Mouse (Mus musculus): ENCODE measurements at regions not wholly inside any gene's neighbourhood (a gene's known extent, or its start where the extent isn't known, plus 50 kb on each side); places are given as distances from the start of the nearest gene placed in this dataset.
A peak's percentile ranks its signal among the peaks of the same experiment; 100 is the strongest.

- H3K9me3 ChIP-seq (ENCODE audit: control insufficient read depth, low read length) = no peaks in the 10 kb centered on the region
- H3K27ac ChIP-seq (ENCODE audit: low read depth, low read length) = no peak overlapping the region
- H3K4me3 ChIP-seq (ENCODE audit: low read depth, low read length) = no peak overlapping the region
- DNase-seq (ENCODE audit: low spot score) (peak; percentile 69), ATAC-seq (ENCODE audit: low FRiP score) (peak; percentile 51; the same call in 1 of the 2 replicates)
- H3K9ac ChIP-seq (ENCODE audit: low read depth, low read length) = no peak overlapping the region
- no peaks in the 10 kb centered on the region for H3K4me1 ChIP-seq (replicated peaks; ENCODE audit: control insufficient read depth, insufficient read depth, low read length)
- no peaks in the 10 kb centered on the region for H3K36me3 ChIP-seq (ENCODE audit: control insufficient read depth, insufficient read depth, low read length)
- no peaks in the 10 kb centered on the region for H3K27me3 ChIP-seq (ENCODE audit: control insufficient read depth, insufficient read depth, low read length)
- 49% methylated on average over 11 of the region's 11 CpGs for WGBS
- H3K4me2 ChIP-seq (replicated peaks; ENCODE audit: low read depth, low read length) = no peak overlapping the region
Measured at GRCm38 (mm10) chr2:78048030-78048705, 102.0 kb upstream of the Cwc22 start.

GRCm38 (mm10) chr2:78027319-78027718, 81.1 kb upstream of the Cwc22 start:
- H3K9ac ChIP-seq (ENCODE audit: low read depth, low read length) = no peak overlapping the region
- 78% methylated on average over 2 of the region's 2 CpGs for WGBS

GRCm38 (mm10) chr2:78026808-78027207, 80.6 kb upstream of the Cwc22 start:
- H3K4me3 ChIP-seq (ENCODE audit: low read depth, low read length) = no peak overlapping the region
- no peaks in the 10 kb centered on the region for H3K4me1 ChIP-seq (replicated peaks; ENCODE audit: control insufficient read depth, insufficient read depth, low read length)
- ATAC-seq (ENCODE audit: low FRiP score) (no peak), DNase-seq (ENCODE audit: low spot score) (no peak)
- H3K36me3 ChIP-seq (ENCODE audit: control insufficient read depth, insufficient read depth, low read length) = no peaks in the 10 kb centered on the region
- H3K27ac ChIP-seq (ENCODE audit: low read depth, low read length) = no peak overlapping the region
- no peaks in the 10 kb centered on the region for H3K27me3 ChIP-seq (ENCODE audit: control insufficient read depth, insufficient read depth, low read length)
- no peak overlapping the region for H3K9ac ChIP-seq (ENCODE audit: low read depth, low read length)
- no peak overlapping the region for H3K4me2 ChIP-seq (replicated peaks; ENCODE audit: low read depth, low read length)
- WGBS = 66% methylated on average over 6 of the region's 6 CpGs
- H3K9me3 ChIP-seq (ENCODE audit: control insufficient read depth, low read length) = no peaks in the 10 kb centered on the region

More at GRCm38 (mm10) chr2:78027319-78027718, 81.1 kb upstream of the Cwc22 start:
- Histone ChIP-seq H3K4me3 (ENCODE audit: low read depth, low read length) (no peak overlapping the region), H3K4me2 (replicated peaks; ENCODE audit: low read depth, low read length) (no peak overlapping the region), H3K36me3 (ENCODE audit: control insufficient read depth, insufficient read depth, low read length) (no peaks in the 10 kb centered on the region), H3K9me3 (ENCODE audit: control insufficient read depth, low read length) (no peaks in the 10 kb centered on the region), H3K27ac (ENCODE audit: low read depth, low read length) (no peak overlapping the region), H3K27me3 (ENCODE audit: control insufficient read depth, insufficient read depth, low read length) (no peaks in the 10 kb centered on the region), H3K4me1 (replicated peaks; ENCODE audit: control insufficient read depth, insufficient read depth, low read length) (no peaks in the 10 kb centered on the region)
- DNase-seq (ENCODE audit: low spot score) (no peak), ATAC-seq (ENCODE audit: low FRiP score) (no peak)

- WGBS = 67% methylated on average over 16 of the region's 16 CpGs
- no peaks in the 10 kb centered on the region for H3K36me3 ChIP-seq (ENCODE audit: control insufficient read depth, insufficient read depth, low read length)
- no peak overlapping the region for H3K4me2 ChIP-seq (replicated peaks; ENCODE audit: low read depth, low read length)
- no peak for ATAC-seq (ENCODE audit: low FRiP score)
- no peak overlapping the region for H3K9ac ChIP-seq (ENCODE audit: low read depth, low read length)
- H3K27ac ChIP-seq (ENCODE audit: low read depth, low read length) = no peak overlapping the region
- no peaks in the 10 kb centered on the region for H3K4me1 ChIP-seq (replicated peaks; ENCODE audit: control insufficient read depth, insufficient read depth, low read length)
- no peak overlapping the region for H3K4me3 ChIP-seq (ENCODE audit: low read depth, low read length)
- no peak for DNase-seq (ENCODE audit: low spot score)
- no peaks in the 10 kb centered on the region for H3K9me3 ChIP-seq (ENCODE audit: control insufficient read depth, low read length)
- no peaks in the 10 kb centered on the region for H3K27me3 ChIP-seq (ENCODE audit: control insufficient read depth, insufficient read depth, low read length)
Measured at GRCm38 (mm10) chr2:78025651-78026435, 79.7 kb upstream of the Cwc22 start.

GRCm38 (mm10) chr2:78024981-78025565, 78.9 kb upstream of the Cwc22 start:
- DNase-seq (ENCODE audit: low spot score) (no peak), ATAC-seq (ENCODE audit: low FRiP score) (no peak)
- Histone ChIP-seq H3K27me3 (ENCODE audit: control insufficient read depth, insufficient read depth, low read length) (no peaks in the 10 kb centered on the region), H3K4me3 (ENCODE audit: low read depth, low read length) (no peak overlapping the region), H3K4me1 (replicated peaks; ENCODE audit: control insufficient read depth, insufficient read depth, low read length) (no peaks in the 10 kb centered on the region), H3K36me3 (ENCODE audit: control insufficient read depth, insufficient read depth, low read length) (no peaks in the 10 kb centered on the region), H3K9me3 (ENCODE audit: control insufficient read depth, low read length) (no peaks in the 10 kb centered on the region), H3K9ac (ENCODE audit: low read depth, low read length) (no peak overlapping the region), H3K27ac (ENCODE audit: low read depth, low read length) (no peak overlapping the region), H3K4me2 (replicated peaks; ENCODE audit: low read depth, low read length) (no peak overlapping the region)
- WGBS = 76% methylated on average over 1 of the region's 1 CpGs

GRCm38 (mm10) chr2:78023916-78024685, 77.9 kb upstream of the Cwc22 start:
- DNase-seq (ENCODE audit: low spot score) = no peak
- no peaks in the 10 kb centered on the region for H3K9me3 ChIP-seq (ENCODE audit: control insufficient read depth, low read length)
- no peaks in the 10 kb centered on the region for H3K27me3 ChIP-seq (ENCODE audit: control insufficient read depth, insufficient read depth, low read length)
- 82% methylated on average over 4 of the region's 4 CpGs for WGBS
- no peak overlapping the region for H3K9ac ChIP-seq (ENCODE audit: low read depth, low read length)
- H3K4me1 ChIP-seq (replicated peaks; ENCODE audit: control insufficient read depth, insufficient read depth, low read length) = no peaks in the 10 kb centered on the region
- no peak overlapping the region for H3K27ac ChIP-seq (ENCODE audit: low read depth, low read length)
- no peak for ATAC-seq (ENCODE audit: low FRiP score)
- H3K36me3 ChIP-seq (ENCODE audit: control insufficient read depth, insufficient read depth, low read length) = no peaks in the 10 kb centered on the region
- H3K4me2 ChIP-seq (replicated peaks; ENCODE audit: low read depth, low read length) = no peak overlapping the region
- no peak overlapping the region for H3K4me3 ChIP-seq (ENCODE audit: low read depth, low read length)

GRCm38 (mm10) chr2:78023416-78023815, 77.2 kb upstream of the Cwc22 start:
- Histone ChIP-seq H3K4me3 (ENCODE audit: low read depth, low read length) (no peak overlapping the region), H3K27me3 (ENCODE audit: control insufficient read depth, insufficient read depth, low read length) (no peaks in the 10 kb centered on the region), H3K27ac (ENCODE audit: low read depth, low read length) (no peak overlapping the region), H3K36me3 (ENCODE audit: control insufficient read depth, insufficient read depth, low read length) (no peaks in the 10 kb centered on the region), H3K4me2 (replicated peaks; ENCODE audit: low read depth, low read length) (no peak overlapping the region), H3K4me1 (replicated peaks; ENCODE audit: control insufficient read depth, insufficient read depth, low read length) (no peaks in the 10 kb centered on the region), H3K9ac (ENCODE audit: low read depth, low read length) (no peak overlapping the region), H3K9me3 (ENCODE audit: control insufficient read depth, low read length) (no peaks in the 10 kb centered on the region)
- no peak for DNase-seq (ENCODE audit: low spot score)
- ATAC-seq (ENCODE audit: low FRiP score) = no peak
- WGBS = 84% methylated on average over 2 of the region's 2 CpGs

GRCm38 (mm10) chr2:78022756-78023155, 76.6 kb upstream of the Cwc22 start:
- no peak for DNase-seq (ENCODE audit: low spot score)
- Histone ChIP-seq H3K4me2 (replicated peaks; ENCODE audit: low read depth, low read length) (no peak overlapping the region), H3K36me3 (ENCODE audit: control insufficient read depth, insufficient read depth, low read length) (no peaks in the 10 kb centered on the region), H3K27ac (ENCODE audit: low read depth, low read length) (no peak overlapping the region), H3K9me3 (ENCODE audit: control insufficient read depth, low read length) (no peaks in the 10 kb centered on the region), H3K4me1 (replicated peaks; ENCODE audit: control insufficient read depth, insufficient read depth, low read length) (no peaks in the 10 kb centered on the region), H3K27me3 (ENCODE audit: control insufficient read depth, insufficient read depth, low read length) (no peaks in the 10 kb centered on the region), H3K9ac (ENCODE audit: low read depth, low read length) (no peak overlapping the region), H3K4me3 (ENCODE audit: low read depth, low read length) (no peak overlapping the region)
- 80% methylated on average over 4 of the region's 4 CpGs for WGBS
- ATAC-seq (ENCODE audit: low FRiP score) = no peak

All from hindbrain, embryonic 11.5 days (tissue).